Mouse (Mus musculus): Measurements from ENCODE around the gene 1700011L22Rik. TPM values are rescaled to one million over a fixed set of nuclear protein-coding genes. Genes with fewer than 3 reads are reported as not detected.

The 1700011L22Rik gene
- polyA plus RNA-seq, 2 experiments = not detected

- Histone ChIP-seq H3K27ac (replicated peaks; ENCODE audit: low read depth, low read length) (no peak overlapping the region), H3K4me3 (replicated peaks; ENCODE audit: low read length) (no peak overlapping the region), H3K9me3 (ENCODE audit: control insufficient read depth, low read length) (no peaks in the 10 kb centered on the region), H3K27me3 (ENCODE audit: control insufficient read depth, insufficient read depth, low read length) (no peaks in the 10 kb centered on the region), H3K4me1 (ENCODE audit: control insufficient read depth, insufficient read depth, low read length) (no peaks in the 10 kb centered on the region), H3K9ac (ENCODE audit: low read depth, low read length, severe bottlenecking) (no peak overlapping the region), H3K36me3 (ENCODE audit: control insufficient read depth, insufficient read depth, low read length) (peaks cover 93% of the 10 kb centered on the region), H3K4me2 (replicated peaks; ENCODE audit: low read depth, low read length, severe bottlenecking) (no peak overlapping the region)
- ATAC-seq (ENCODE audit: low FRiP score, low read depth) (no peak), DNase-seq (ENCODE audit: low spot score) (no peak)
- TF ChIP-seq POLR2A (IDR thresholded peaks at IDR 0.05; ENCODE audit: borderline replicate concordance, extremely low read depth, insufficient read depth, insufficient read length) = no peak
- 87% methylated on average over 7 of the region's 7 CpGs for WGBS
Observed at GRCm38 (mm10) chr8:79185488-79185887, 62.9 kb downstream of the 1700011L22Rik start.

- DNase-seq (ENCODE audit: low spot score) = no peak
- no peaks in the 10 kb centered on the region for H3K9me3 ChIP-seq (ENCODE audit: control insufficient read depth, low read length)
- H3K4me1 ChIP-seq (ENCODE audit: control insufficient read depth, insufficient read depth, low read length) = no peaks in the 10 kb centered on the region
- H3K4me3 ChIP-seq (replicated peaks; ENCODE audit: low read length) = no peak overlapping the region
- peaks cover 79% of the 10 kb centered on the region for H3K36me3 ChIP-seq (ENCODE audit: control insufficient read depth, insufficient read depth, low read length)
- ATAC-seq (ENCODE audit: low FRiP score, low read depth) = no peak
- TF ChIP-seq POLR2A (IDR thresholded peaks at IDR 0.05; ENCODE audit: borderline replicate concordance, extremely low read depth, insufficient read depth, insufficient read length) = no peak
- no peak overlapping the region for H3K9ac ChIP-seq (ENCODE audit: low read depth, low read length, severe bottlenecking)
- no peaks in the 10 kb centered on the region for H3K27me3 ChIP-seq (ENCODE audit: control insufficient read depth, insufficient read depth, low read length)
- no peak overlapping the region for H3K27ac ChIP-seq (replicated peaks; ENCODE audit: low read depth, low read length)
- H3K4me2 ChIP-seq (replicated peaks; ENCODE audit: low read depth, low read length, severe bottlenecking) = no peak overlapping the region
- 83% methylated on average over 6 of the region's 6 CpGs for WGBS
Observed at GRCm38 (mm10) chr8:79179678-79180077, 68.7 kb downstream of the 1700011L22Rik start.

- Histone ChIP-seq H3K4me3 (replicated peaks; ENCODE audit: low read length) (no peak overlapping the region), H3K9ac (ENCODE audit: low read depth, low read length, severe bottlenecking) (no peak overlapping the region), H3K27ac (replicated peaks; ENCODE audit: low read depth, low read length) (no peak overlapping the region), H3K4me1 (ENCODE audit: control insufficient read depth, insufficient read depth, low read length) (no peaks in the 10 kb centered on the region), H3K36me3 (ENCODE audit: control insufficient read depth, insufficient read depth, low read length) (peaks cover 46% of the 10 kb centered on the region), H3K9me3 (ENCODE audit: control insufficient read depth, low read length) (no peaks in the 10 kb centered on the region), H3K27me3 (ENCODE audit: control insufficient read depth, insufficient read depth, low read length) (no peaks in the 10 kb centered on the region), H3K4me2 (replicated peaks; ENCODE audit: low read depth, low read length, severe bottlenecking) (no peak overlapping the region)
- 93% methylated on average over 4 of the region's 4 CpGs for WGBS
- ATAC-seq (ENCODE audit: low FRiP score, low read depth) = no peak
- TF ChIP-seq POLR2A (IDR thresholded peaks at IDR 0.05; ENCODE audit: borderline replicate concordance, extremely low read depth, insufficient read depth, insufficient read length) = no peak
- no peak for DNase-seq (ENCODE audit: low spot score)
Observed at GRCm38 (mm10) chr8:79175991-79176390, 72.4 kb downstream of the 1700011L22Rik start.

DNA sequence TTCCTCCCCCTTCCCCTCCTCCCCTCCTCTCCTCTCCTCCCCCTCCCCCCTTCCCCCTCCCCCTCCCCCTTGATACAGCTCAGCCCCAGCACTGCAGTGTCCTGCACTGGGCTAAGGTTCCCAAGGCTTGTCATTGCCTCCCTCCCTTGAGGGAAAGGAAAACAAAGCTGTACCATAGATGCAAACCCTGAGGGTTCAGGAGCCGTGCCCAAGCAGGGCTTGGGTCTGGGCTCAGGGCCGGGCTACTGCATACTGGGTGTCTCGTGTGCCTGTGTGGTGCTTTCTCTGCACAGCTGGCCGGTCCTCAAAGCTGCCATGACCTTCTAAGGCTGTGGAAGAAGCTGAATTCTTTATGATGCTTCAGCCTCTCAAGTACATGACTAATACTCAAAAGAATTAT lies 74.8 kb downstream of the 1700011L22Rik start:
- H3K27me3 ChIP-seq (ENCODE audit: control insufficient read depth, insufficient read depth, low read length) = no peaks in the 10 kb centered on the region
- no peak overlapping the region for H3K27ac ChIP-seq (replicated peaks; ENCODE audit: low read depth, low read length)
- 74% methylated on average over 4 of the region's 4 CpGs for WGBS
- ATAC-seq (ENCODE audit: low FRiP score, low read depth) (no peak), DNase-seq (ENCODE audit: low spot score) (no peak)
- H3K4me3 ChIP-seq (replicated peaks; ENCODE audit: low read length) = no peak overlapping the region
- H3K9me3 ChIP-seq (ENCODE audit: control insufficient read depth, low read length) = no peaks in the 10 kb centered on the region
- no peaks in the 10 kb centered on the region for H3K4me1 ChIP-seq (ENCODE audit: control insufficient read depth, insufficient read depth, low read length)
- peaks cover 22% of the 10 kb centered on the region; the same call in 1 of the 2 replicates for H3K36me3 ChIP-seq (ENCODE audit: control insufficient read depth, insufficient read depth, low read length)
- H3K4me2 ChIP-seq (replicated peaks; ENCODE audit: low read depth, low read length, severe bottlenecking) = no peak overlapping the region
- H3K9ac ChIP-seq (ENCODE audit: low read depth, low read length, severe bottlenecking) = no peak overlapping the region
- no peak for TF ChIP-seq POLR2A (IDR thresholded peaks at IDR 0.05; ENCODE audit: borderline replicate concordance, extremely low read depth, insufficient read depth, insufficient read length)

DNA sequence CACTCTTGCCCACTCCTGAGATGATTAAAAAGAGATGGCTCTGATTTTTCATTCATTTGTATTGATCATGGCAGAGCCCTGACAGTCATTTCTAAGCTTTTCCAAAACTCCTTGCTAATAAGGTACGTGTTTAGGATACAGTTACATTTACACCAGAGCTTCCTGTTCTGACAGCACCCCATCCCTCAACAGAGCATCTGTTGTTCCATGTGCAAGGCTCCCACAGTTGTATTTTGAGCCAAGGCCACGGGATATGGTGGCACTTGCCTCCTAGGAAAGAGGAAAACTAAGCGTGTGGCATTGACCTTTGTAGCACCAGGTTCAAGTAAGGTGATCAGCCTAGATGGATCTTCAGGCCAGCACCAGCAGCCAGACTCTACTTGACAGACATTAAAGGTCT lies 83.1 kb downstream of the 1700011L22Rik start:
- H3K4me2 ChIP-seq (replicated peaks; ENCODE audit: low read depth, low read length, severe bottlenecking) = no peak overlapping the region
- H3K27ac ChIP-seq (replicated peaks; ENCODE audit: low read depth, low read length) = no peak overlapping the region
- no peak overlapping the region for H3K4me3 ChIP-seq (replicated peaks; ENCODE audit: low read length)
- no peak for TF ChIP-seq POLR2A (IDR thresholded peaks at IDR 0.05; ENCODE audit: borderline replicate concordance, extremely low read depth, insufficient read depth, insufficient read length)
- H3K27me3 ChIP-seq (ENCODE audit: control insufficient read depth, insufficient read depth, low read length) = no peaks in the 10 kb centered on the region
- H3K9me3 ChIP-seq (ENCODE audit: control insufficient read depth, low read length) = no peaks in the 10 kb centered on the region
- H3K4me1 ChIP-seq (ENCODE audit: control insufficient read depth, insufficient read depth, low read length) = peaks cover 17% of the 10 kb centered on the region
- H3K36me3 ChIP-seq (ENCODE audit: control insufficient read depth, insufficient read depth, low read length) = peaks cover 13% of the 10 kb centered on the region; the same call in 1 of the 2 replicates
- no peak overlapping the region for H3K9ac ChIP-seq (ENCODE audit: low read depth, low read length, severe bottlenecking)
- WGBS = 87% methylated on average over 3 of the region's 3 CpGs
- DNase-seq (ENCODE audit: low spot score) (no peak), ATAC-seq (ENCODE audit: low FRiP score, low read depth) (no peak)

GRCm38 (mm10) chr8:79164336-79164735 lies 84.0 kb downstream of the 1700011L22Rik start:
- no peak for DNase-seq (ENCODE audit: low spot score)
- no peaks in the 10 kb centered on the region for H3K9me3 ChIP-seq (ENCODE audit: control insufficient read depth, low read length)
- H3K4me3 ChIP-seq (replicated peaks; ENCODE audit: low read length) = no peak overlapping the region
- TF ChIP-seq POLR2A (IDR thresholded peaks at IDR 0.05; ENCODE audit: borderline replicate concordance, extremely low read depth, insufficient read depth, insufficient read length) = no peak
- peaks cover 13% of the 10 kb centered on the region; the same call in 1 of the 2 replicates for H3K36me3 ChIP-seq (ENCODE audit: control insufficient read depth, insufficient read depth, low read length)
- 46% methylated on average over 1 of the region's 1 CpGs for whole genome bisulfite sequencing
- no peak for ATAC-seq (ENCODE audit: low FRiP score, low read depth)
- no peaks in the 10 kb centered on the region for H3K27me3 ChIP-seq (ENCODE audit: control insufficient read depth, insufficient read depth, low read length)
- H3K9ac ChIP-seq (ENCODE audit: low read depth, low read length, severe bottlenecking) = no peak overlapping the region
- no peak overlapping the region for H3K4me2 ChIP-seq (replicated peaks; ENCODE audit: low read depth, low read length, severe bottlenecking)
- H3K4me1 ChIP-seq (ENCODE audit: control insufficient read depth, insufficient read depth, low read length) = peaks cover 21% of the 10 kb centered on the region
- H3K27ac ChIP-seq (replicated peaks; ENCODE audit: low read depth, low read length) = no peak overlapping the region
